13 mouse cellular contexts compared by ENCODE assay signal in genomic region chr8:120103916-120104315, GRCm38 (mm10). TPM values are rescaled to one million over a fixed set of nuclear protein-coding genes. Genes with fewer than 3 reads are reported as not detected.
DNase-seq lines count a peak whose midpoint lies in the region; ATAC-seq and TF ChIP-seq lines count a peak whose summit lies in the region.
"Had no signal": no experiment of that assay in that cellular context is flagged by ENCODE, and none has a peak within 500 bp of the region (broad histone marks: within the 10 kb centered on the region; RNA-seq: fewer than 3 reads in every experiment).

No protein-coding gene starts in this region.

- no peak for TF ChIP-seq CTCF in spleen, adult 2 months (IDR thresholded peaks at IDR 0.05; ENCODE audit: extremely low read depth, insufficient read depth, insufficient read length, insufficient replicate concordance)
- no peak for TF ChIP-seq CTCF in stomach, postnatal 0 days (IDR thresholded peaks at IDR 0.05; ENCODE audit: low read depth)

- DNase-seq in heart, postnatal 36 days: no peak
- no peak for DNase-seq in kidney, adult 9 months
- no peak for DNase-seq in spleen, adult 2 months (ENCODE audit: low read depth in 1 of 2, low spot score in 2 of 2)
- DNase-seq in spleen, postnatal 4 days (ENCODE audit: low spot score in 2 of 2): no peak
- DNase-seq in stomach, postnatal 0 days (ENCODE audit: low spot score): no peak
- DNase-seq in right cerebral cortex, postnatal 10 days (ENCODE audit: low spot score in 2 of 2): no peak
- DNase-seq: adrenal gland, adult 8-10 months; B cell, adult 2 months; cerebellum, adult 8-10 months; thymus, adult 2 months had no signal

- TF ChIP-seq EP300 in stomach, postnatal 0 days (optimal IDR thresholded peaks at IDR 0.05): no peak

- intact Hi-C loops in heart, postnatal 36 days (cut with DNase I): no loop called here

- no peak for TF ChIP-seq POLR2A in spleen, adult 2 months (IDR thresholded peaks at IDR 0.05; ENCODE audit: low read depth, low read length)

- no peak overlapping the region for H3K9ac ChIP-seq in heart, embryonic 12.5 days
- H3K9ac ChIP-seq in kidney, embryonic 16.5 days (replicated peaks; ENCODE audit: low read length): no peak overlapping the region
- H3K9ac ChIP-seq in stomach, postnatal 0 days (ENCODE audit: low read length): no peak overlapping the region
- H3K9ac ChIP-seq: hindbrain, embryonic 13.5 days had no signal

- WGBS in heart, embryonic 12.5 days: 87% methylated on average over 9 of the region's 9 CpGs
- 83% methylated on average over 9 of the region's 9 CpGs for WGBS in kidney, embryonic 16.5 days
- 86% methylated on average over 9 of the region's 9 CpGs for WGBS in spleen, adult 2 months
- 76% methylated on average over 9 of the region's 9 CpGs for WGBS in stomach, postnatal 0 days

- peaks cover 47% of the 10 kb centered on the region for H3K4me1 ChIP-seq in heart, embryonic 12.5 days (replicated peaks)
- peaks cover 26% of the 10 kb centered on the region for H3K4me1 ChIP-seq in kidney, embryonic 16.5 days (ENCODE audit: insufficient read depth, low read length)
- H3K4me1 ChIP-seq in spleen, adult 2 months (ENCODE audit: control insufficient read depth, insufficient read depth, insufficient read length): peaks cover 9% of the 10 kb centered on the region; the same call in 1 of the 2 replicates
- H3K4me1 ChIP-seq in stomach, postnatal 0 days (replicated peaks; ENCODE audit: control insufficient read depth, insufficient read depth): peaks cover 9% of the 10 kb centered on the region; the same call in 1 of the 2 replicates

- ATAC-seq in heart, embryonic 12.5 days (ENCODE audit: insufficient number of reproducible peaks, low FRiP score): no peak
- no peak for ATAC-seq in kidney, embryonic 16.5 days (ENCODE audit: low FRiP score, low TSS enrichment)
- ATAC-seq in stomach, postnatal 0 days (ENCODE audit: low FRiP score, low TSS enrichment): no peak

- H3K36me3 ChIP-seq in heart, embryonic 12.5 days: no peaks in the 10 kb centered on the region
- no peaks in the 10 kb centered on the region for H3K36me3 ChIP-seq in kidney, embryonic 16.5 days (ENCODE audit: insufficient read depth, low read length)
- H3K36me3 ChIP-seq in spleen, adult 2 months (ENCODE audit: control insufficient read depth, insufficient read depth, low read length): no peaks in the 10 kb centered on the region
- no peaks in the 10 kb centered on the region for H3K36me3 ChIP-seq in stomach, postnatal 0 days (ENCODE audit: control insufficient read depth, insufficient read depth, low read length)

- H3K9me3 ChIP-seq in heart, embryonic 12.5 days (replicated peaks): no peaks in the 10 kb centered on the region
- H3K9me3 ChIP-seq in kidney, embryonic 16.5 days (ENCODE audit: low read length): no peaks in the 10 kb centered on the region
- no peaks in the 10 kb centered on the region for H3K9me3 ChIP-seq in stomach, postnatal 0 days (ENCODE audit: control insufficient read depth, low read length)
- H3K9me3 ChIP-seq: hindbrain, embryonic 13.5 days had no signal

- H3K27ac ChIP-seq in heart, embryonic 12.5 days (ENCODE audit: poor library complexity, severe bottlenecking): 0 out of 2 replicates have a peak overlapping the region, but pooled peaks have one; percentile 12
- H3K27ac ChIP-seq in kidney, embryonic 16.5 days (ENCODE audit: low read length): peak overlapping the region; percentile 32
- H3K27ac ChIP-seq in spleen, adult 2 months (ENCODE audit: insufficient read depth, low read length): peak overlapping the region; percentile 23; the same call in 1 of the 2 replicates
- peak overlapping the region; percentile 49; the same call in 1 of the 2 replicates for H3K27ac ChIP-seq in stomach, postnatal 0 days (replicated peaks)
- H3K27ac ChIP-seq: hindbrain, embryonic 13.5 days had no signal

- H3K4me3 ChIP-seq in heart, embryonic 12.5 days: no peak overlapping the region
- no peak overlapping the region for H3K4me3 ChIP-seq in kidney, embryonic 16.5 days (ENCODE audit: low read length)
- H3K4me3 ChIP-seq in spleen, adult 2 months (ENCODE audit: extremely low read depth, insufficient read depth, insufficient read length): no peak overlapping the region
- no peak overlapping the region for H3K4me3 ChIP-seq in stomach, postnatal 0 days (ENCODE audit: low read depth, low read length)
- H3K4me3 ChIP-seq: hindbrain, embryonic 13.5 days had no signal

- no peaks in the 10 kb centered on the region for H3K27me3 ChIP-seq in heart, embryonic 12.5 days (replicated peaks)
- H3K27me3 ChIP-seq in kidney, embryonic 16.5 days (ENCODE audit: insufficient read depth, low read length): no peaks in the 10 kb centered on the region
- no peaks in the 10 kb centered on the region for H3K27me3 ChIP-seq in spleen, adult 2 months (ENCODE audit: control insufficient read depth, insufficient read depth, low read length)
- H3K27me3 ChIP-seq in stomach, postnatal 0 days (ENCODE audit: control insufficient read depth, insufficient read depth, low read length): no peaks in the 10 kb centered on the region
- H3K27me3 ChIP-seq: hindbrain, embryonic 13.5 days had no signal

- no peak overlapping the region for H3K4me2 ChIP-seq in heart, embryonic 12.5 days
- no peak overlapping the region for H3K4me2 ChIP-seq in kidney, embryonic 16.5 days (replicated peaks; ENCODE audit: low read depth, low read length)
- no peak overlapping the region for H3K4me2 ChIP-seq in stomach, postnatal 0 days (replicated peaks; ENCODE audit: low read depth)
- H3K4me2 ChIP-seq: hindbrain, embryonic 13.5 days had no signal

RNA-seq across cellular contexts. Expression of gene Zdhhc7, which starts 2.6 kb away (rescaled TPM):
- polyA plus RNA-seq in heart, embryonic 12.5 days (2016; fragmentation: Nextera tagmentation; extraction: Ambion mirVana): 33.9 and 34.9 TPM in 2 replicates
- total RNA-seq in heart, postnatal 36 days (2021): 10 to 100 TPM; 30.5 to 31.1 TPM
- 36.2 and 37.4 TPM in 2 replicates for polyA plus RNA-seq in kidney, embryonic 16.5 days (2015; fragmentation: Nextera tagmentation; extraction: Ambion mirVana)
- polyA plus RNA-seq in spleen, adult 2 months (2012; rRNA removed): 45.8 and 57.9 TPM in 2 replicates
- polyA plus RNA-seq in stomach, postnatal 0 days (2015; fragmentation: Nextera tagmentation; extraction: Ambion mirVana): 24.3 and 24.4 TPM in 2 replicates

RNA-seq across cellular contexts. Expression of gene 6430548M08Rik, which starts 10.0 kb away (rescaled TPM):
- 13.8 and 14.4 TPM in 2 replicates for polyA plus RNA-seq in heart, embryonic 12.5 days (2016; fragmentation: Nextera tagmentation; extraction: Ambion mirVana)
- total RNA-seq in heart, postnatal 36 days (2021): 10 to 100 TPM; 13.8 to 15.9 TPM
- polyA plus RNA-seq in kidney, embryonic 16.5 days (2015; fragmentation: Nextera tagmentation; extraction: Ambion mirVana): 5.3 and 6.7 TPM in 2 replicates
- polyA plus RNA-seq in spleen, adult 2 months (2012; rRNA removed): 20.6 and 25.8 TPM in 2 replicates
- polyA plus RNA-seq in stomach, postnatal 0 days (2015; fragmentation: Nextera tagmentation; extraction: Ambion mirVana): 13.2 and 13.8 TPM in 2 replicates
